Comparison of ENCODE assay signal across 10 mouse cellular contexts in the genomic region with DNA sequence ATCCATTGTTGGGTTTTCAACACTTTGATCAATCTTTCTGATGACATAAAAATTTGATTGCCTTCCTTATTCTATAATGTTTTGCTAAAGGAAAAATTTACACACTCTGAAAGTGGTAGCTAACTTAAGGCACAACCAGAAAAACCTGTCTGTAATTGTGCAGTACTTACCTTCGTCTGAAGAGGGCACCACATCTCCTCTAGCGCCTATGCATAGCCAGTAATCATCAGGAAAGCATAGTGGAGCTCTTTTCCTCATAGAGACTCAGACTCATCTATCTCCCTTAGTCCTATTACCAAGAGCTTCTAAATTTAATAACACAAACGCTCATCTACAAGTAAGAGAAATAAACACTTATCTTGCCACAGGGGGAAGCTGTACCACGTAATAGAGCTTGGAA.
A peak's percentile ranks its signal among the peaks of the same experiment; 100 is the strongest.
DNase-seq lines count a peak whose midpoint lies in the region; ATAC-seq and TF ChIP-seq lines count a peak whose summit lies in the region.
"Had no signal": no experiment of that assay in that cellular context is flagged by ENCODE, and none has a peak within 500 bp of the region (broad histone marks: within the 10 kb centered on the region; RNA-seq: fewer than 3 reads in every experiment).

No protein-coding gene starts in this region.

- no peaks in the 10 kb centered on the region for H3K4me1 ChIP-seq in lung, postnatal 0 days (ENCODE audit: insufficient read depth, low read depth, low read length)
- no peaks in the 10 kb centered on the region for H3K4me1 ChIP-seq in embryonic facial prominence, embryonic 11.5 days (ENCODE audit: control insufficient read depth, insufficient read depth, low read length)
- H3K4me1 ChIP-seq: embryonic facial prominence, embryonic 15.5 days; liver, embryonic 13.5 days had no signal

- no peaks in the 10 kb centered on the region for H3K36me3 ChIP-seq in lung, postnatal 0 days (ENCODE audit: insufficient read depth, low read length)
- no peaks in the 10 kb centered on the region for H3K36me3 ChIP-seq in embryonic facial prominence, embryonic 11.5 days (replicated peaks; ENCODE audit: control insufficient read depth, insufficient read depth, low read depth, low read length)
- H3K36me3 ChIP-seq: embryonic facial prominence, embryonic 15.5 days; liver, embryonic 13.5 days had no signal

- no peak for TF ChIP-seq EP300 in lung, postnatal 0 days (IDR thresholded peaks at IDR 0.05)

- peak; percentile 16 for DNase-seq in lung, postnatal 0 days (ENCODE audit: low spot score)
- DNase-seq in lung, adult 18-20 months: no peak
- DNase-seq in cerebellum, adult 11 months: peak; percentile 7
- DNase-seq in embryonic facial prominence, embryonic 11.5 days (ENCODE audit: low spot score): peak; percentile 74
- DNase-seq in layer of hippocampus, adult 9-11 months: peak; percentile 14
- DNase-seq in right cerebral cortex, postnatal 4 days: peak; percentile 46
- DNase-seq in natural killer cell, adult 2 months (ENCODE audit: low spot score in 2 of 2): no peak
- no peak for DNase-seq in lung, postnatal 4 days
- DNase-seq: liver, embryonic 13.5 days had no signal

- H3K4me2 ChIP-seq in lung, postnatal 0 days (replicated peaks; ENCODE audit: low read depth, low read length): no peak overlapping the region
- H3K4me2 ChIP-seq in embryonic facial prominence, embryonic 11.5 days (ENCODE audit: low read depth, low read length): no peak overlapping the region
- H3K4me2 ChIP-seq: embryonic facial prominence, embryonic 15.5 days; liver, embryonic 13.5 days had no signal

- WGBS in lung, postnatal 0 days: 19% methylated on average over 4 of the region's 4 CpGs
- WGBS in embryonic facial prominence, embryonic 11.5 days: 30% methylated on average over 4 of the region's 4 CpGs

- H3K9ac ChIP-seq in lung, postnatal 0 days (replicated peaks; ENCODE audit: low read depth): no peak overlapping the region
- H3K9ac ChIP-seq in embryonic facial prominence, embryonic 11.5 days (replicated peaks; ENCODE audit: low read length): no peak overlapping the region
- H3K9ac ChIP-seq: embryonic facial prominence, embryonic 15.5 days; liver, embryonic 13.5 days had no signal

- peak; percentile 53 for TF ChIP-seq CTCF in lung, postnatal 0 days (IDR thresholded peaks at IDR 0.05)

- no peak overlapping the region for H3K4me3 ChIP-seq in lung, postnatal 0 days (ENCODE audit: low read depth, low read length)
- H3K4me3 ChIP-seq in embryonic facial prominence, embryonic 11.5 days (ENCODE audit: low read depth, low read length): no peak overlapping the region
- H3K4me3 ChIP-seq: embryonic facial prominence, embryonic 15.5 days; liver, embryonic 13.5 days had no signal

- no peaks in the 10 kb centered on the region for H3K9me3 ChIP-seq in lung, postnatal 0 days (ENCODE audit: low read length)
- no peaks in the 10 kb centered on the region for H3K9me3 ChIP-seq in embryonic facial prominence, embryonic 11.5 days (replicated peaks; ENCODE audit: control insufficient read depth, low read length)
- H3K9me3 ChIP-seq: embryonic facial prominence, embryonic 15.5 days; liver, embryonic 13.5 days had no signal

- no peaks in the 10 kb centered on the region for H3K27me3 ChIP-seq in lung, postnatal 0 days (replicated peaks; ENCODE audit: insufficient read depth, low read length)
- H3K27me3 ChIP-seq in embryonic facial prominence, embryonic 11.5 days (ENCODE audit: control insufficient read depth, insufficient read depth, low read length): no peaks in the 10 kb centered on the region
- H3K27me3 ChIP-seq: embryonic facial prominence, embryonic 15.5 days; liver, embryonic 13.5 days had no signal

- ATAC-seq in lung, postnatal 0 days: no peak
- no peak for ATAC-seq in embryonic facial prominence, embryonic 11.5 days (replicated peaks; ENCODE audit: insufficient number of reproducible peaks, low FRiP score, low TSS enrichment, low read depth)

- H3K27ac ChIP-seq in lung, postnatal 0 days (ENCODE audit: low read length): no peak overlapping the region
- no peak overlapping the region for H3K27ac ChIP-seq in embryonic facial prominence, embryonic 11.5 days (replicated peaks; ENCODE audit: low read depth, low read length)
- H3K27ac ChIP-seq: embryonic facial prominence, embryonic 15.5 days; liver, embryonic 13.5 days had no signal

Comparison
In these comparisons a context has a peak if more than half of its experiments do, and no peak if none do; other contexts are left out.
1. DNase-seq: peak in lung, postnatal 0 days (single experiment), cerebellum, adult 11 months (single experiment), embryonic facial prominence, embryonic 11.5 days (single experiment), layer of hippocampus, adult 9-11 months (single experiment) and right cerebral cortex, postnatal 4 days (single experiment); none in lung, adult 18-20 months (0 of 2), natural killer cell, adult 2 months (0 of 2) and lung, postnatal 4 days (0 of 2).